Mouse (Mus musculus): ENCODE measurements at regions not wholly inside any gene's neighbourhood (a gene's known extent, or its start where the extent isn't known, plus 50 kb on each side); places are given as distances from the start of the nearest gene placed in this dataset.
A peak's percentile ranks its signal among the peaks of the same experiment; 100 is the strongest.

- Histone ChIP-seq H3K36me3 (ENCODE audit: insufficient read depth) (no peaks in the 10 kb centered on the region), H3K9ac (no peak overlapping the region), H3K9me3 (ENCODE audit: low read length) (no peaks in the 10 kb centered on the region), H3K4me3 (ENCODE audit: low read depth, low read length) (no peak overlapping the region), H3K4me1 (ENCODE audit: insufficient read depth) (no peaks in the 10 kb centered on the region), H3K27ac (ENCODE audit: low read depth, low read length) (no peak overlapping the region), H3K27me3 (ENCODE audit: insufficient read depth, low read length) (no peaks in the 10 kb centered on the region), H3K4me2 (ENCODE audit: low read depth) (no peak overlapping the region)
- no peak for DNase-seq
- TF ChIP-seq CTCF (IDR thresholded peaks at IDR 0.05; ENCODE audit: low read depth), result no peak
- ATAC-seq, result no peak
- 78% methylated on average over 2 of the region's 2 CpGs for WGBS
These were observed 263.6 kb downstream of the Phf14 start for GRCm38 (mm10) chr6:12171189-12171588.

- H3K27ac ChIP-seq (ENCODE audit: low read depth, low read length), result no peak overlapping the region
- DNase-seq, result peak; percentile 51
- TF ChIP-seq CTCF (IDR thresholded peaks at IDR 0.05; ENCODE audit: low read depth), result no peak
These were observed 270.4 kb downstream of the Phf14 start for GRCm38 (mm10) chr6:12177996-12178395.

GRCm38 (mm10) chr6:12180951-12181350 lies 273.3 kb downstream of the Phf14 start:
- no peak overlapping the region for H3K4me2 ChIP-seq (ENCODE audit: low read depth)
- DNase-seq, result no peak
- no peaks in the 10 kb centered on the region for H3K27me3 ChIP-seq (ENCODE audit: insufficient read depth, low read length)
- no peaks in the 10 kb centered on the region for H3K9me3 ChIP-seq (ENCODE audit: low read length)
- no peak for ATAC-seq
- no peaks in the 10 kb centered on the region for H3K36me3 ChIP-seq (ENCODE audit: insufficient read depth)
- H3K4me3 ChIP-seq (ENCODE audit: low read depth, low read length), result no peak overlapping the region
- no peak overlapping the region for H3K27ac ChIP-seq (ENCODE audit: low read depth, low read length)
- WGBS, result 93% methylated on average over 3 of the region's 3 CpGs
- no peak overlapping the region for H3K9ac ChIP-seq
- H3K4me1 ChIP-seq (ENCODE audit: insufficient read depth), result no peaks in the 10 kb centered on the region
- TF ChIP-seq CTCF (IDR thresholded peaks at IDR 0.05; ENCODE audit: low read depth), result no peak

More at GRCm38 (mm10) chr6:12177996-12178395, 270.4 kb downstream of the Phf14 start:
- no peak overlapping the region for H3K9ac ChIP-seq
- no peaks in the 10 kb centered on the region for H3K4me1 ChIP-seq (ENCODE audit: insufficient read depth)
- H3K4me3 ChIP-seq (ENCODE audit: low read depth, low read length), result no peak overlapping the region
- H3K4me2 ChIP-seq (ENCODE audit: low read depth), result no peak overlapping the region
- no peaks in the 10 kb centered on the region for H3K9me3 ChIP-seq (ENCODE audit: low read length)
- ATAC-seq, result peak; percentile 95
- H3K27me3 ChIP-seq (ENCODE audit: insufficient read depth, low read length), result no peaks in the 10 kb centered on the region
- H3K36me3 ChIP-seq (ENCODE audit: insufficient read depth), result no peaks in the 10 kb centered on the region

- no peaks in the 10 kb centered on the region for H3K27me3 ChIP-seq (ENCODE audit: insufficient read depth, low read length)
- ATAC-seq, result no peak
- DNase-seq, result no peak
- no peak for TF ChIP-seq CTCF (IDR thresholded peaks at IDR 0.05; ENCODE audit: low read depth)
- no peaks in the 10 kb centered on the region for H3K9me3 ChIP-seq (ENCODE audit: low read length)
- no peak overlapping the region for H3K4me2 ChIP-seq (ENCODE audit: low read depth)
- no peak overlapping the region for H3K4me3 ChIP-seq (ENCODE audit: low read depth, low read length)
- no peaks in the 10 kb centered on the region for H3K36me3 ChIP-seq (ENCODE audit: insufficient read depth)
- no peak overlapping the region for H3K9ac ChIP-seq
- no peak overlapping the region for H3K27ac ChIP-seq (ENCODE audit: low read depth, low read length)
- H3K4me1 ChIP-seq (ENCODE audit: insufficient read depth), result no peaks in the 10 kb centered on the region
- 57% methylated on average over 1 of the region's 1 CpGs for WGBS
These were observed 302.6 kb downstream of the Phf14 start for GRCm38 (mm10) chr6:12210190-12210589.

GRCm38 (mm10) chr6:12214526-12215177 lies 307.0 kb downstream of the Phf14 start:
- no peak overlapping the region for H3K27ac ChIP-seq (ENCODE audit: low read depth, low read length)
- peak; percentile 42 for ATAC-seq
- H3K4me2 ChIP-seq (ENCODE audit: low read depth), result no peak overlapping the region
- 0 out of 2 replicates have a peak, but pooled peaks cover 5% of the 10 kb centered on the region for H3K9me3 ChIP-seq (ENCODE audit: low read length)
- no peak overlapping the region for H3K4me3 ChIP-seq (ENCODE audit: low read depth, low read length)
- H3K36me3 ChIP-seq (ENCODE audit: insufficient read depth), result no peaks in the 10 kb centered on the region
- 66% methylated on average over 12 of the region's 12 CpGs for WGBS
- H3K27me3 ChIP-seq (ENCODE audit: insufficient read depth, low read length), result no peaks in the 10 kb centered on the region
- H3K9ac ChIP-seq, result no peak overlapping the region
- no peaks in the 10 kb centered on the region for H3K4me1 ChIP-seq (ENCODE audit: insufficient read depth)
- DNase-seq, result peak; percentile 37
- no peak for TF ChIP-seq CTCF (IDR thresholded peaks at IDR 0.05; ENCODE audit: low read depth)

- Histone ChIP-seq H3K36me3 (ENCODE audit: insufficient read depth) (no peaks in the 10 kb centered on the region), H3K4me2 (ENCODE audit: low read depth) (no peak overlapping the region)
These were observed 307.6 kb downstream of the Phf14 start for GRCm38 (mm10) chr6:12215178-12215553.

GRCm38 (mm10) chr6:12244151-12244550 lies 336.5 kb downstream of the Phf14 start:
- H3K27me3 ChIP-seq (ENCODE audit: insufficient read depth, low read length), result no peaks in the 10 kb centered on the region
- H3K4me3 ChIP-seq (ENCODE audit: low read depth, low read length), result no peak overlapping the region
- no peak overlapping the region for H3K27ac ChIP-seq (ENCODE audit: low read depth, low read length)
- no peak for TF ChIP-seq CTCF (IDR thresholded peaks at IDR 0.05; ENCODE audit: low read depth)
- DNase-seq, result no peak
- no peaks in the 10 kb centered on the region for H3K36me3 ChIP-seq (ENCODE audit: insufficient read depth)
- no peak for ATAC-seq
- WGBS, result 38% methylated on average over 1 of the region's 1 CpGs
- no peak overlapping the region for H3K9ac ChIP-seq
- no peaks in the 10 kb centered on the region for H3K4me1 ChIP-seq (ENCODE audit: insufficient read depth)
- no peaks in the 10 kb centered on the region for H3K9me3 ChIP-seq (ENCODE audit: low read length)
- no peak overlapping the region for H3K4me2 ChIP-seq (ENCODE audit: low read depth)

More at GRCm38 (mm10) chr6:12215178-12215553, 307.6 kb downstream of the Phf14 start:
- no peak for ATAC-seq
- Histone ChIP-seq H3K9ac (no peak overlapping the region), H3K27me3 (ENCODE audit: insufficient read depth, low read length) (no peaks in the 10 kb centered on the region), H3K4me3 (ENCODE audit: low read depth, low read length) (no peak overlapping the region), H3K27ac (ENCODE audit: low read depth, low read length) (no peak overlapping the region), H3K4me1 (ENCODE audit: insufficient read depth) (no peaks in the 10 kb centered on the region), H3K9me3 (ENCODE audit: low read length) (0 out of 2 replicates have a peak, but pooled peaks cover 5% of the 10 kb centered on the region)
- 64% methylated on average over 1 of the region's 1 CpGs for WGBS
- TF ChIP-seq CTCF (IDR thresholded peaks at IDR 0.05; ENCODE audit: low read depth), result no peak
- DNase-seq, result no peak
